Mouse (Mus musculus) neutrophil, adult 83 days (primary cell): ENCODE results near the gene Fbxl20. TPM values are rescaled to one million over a fixed set of nuclear protein-coding genes. Genes with fewer than 3 reads are reported as not detected.

Experiments
- total RNA-seq, 2 experiments: library from RNA; stranded (reverse); gene quantifications; one replicate each; pipeline ENCODE4 v1.2.4; 2023

The Fbxl20 gene
- total RNA-seq, result 10 to 100 TPM; 25.3 to 28.0 TPM

DNA sequence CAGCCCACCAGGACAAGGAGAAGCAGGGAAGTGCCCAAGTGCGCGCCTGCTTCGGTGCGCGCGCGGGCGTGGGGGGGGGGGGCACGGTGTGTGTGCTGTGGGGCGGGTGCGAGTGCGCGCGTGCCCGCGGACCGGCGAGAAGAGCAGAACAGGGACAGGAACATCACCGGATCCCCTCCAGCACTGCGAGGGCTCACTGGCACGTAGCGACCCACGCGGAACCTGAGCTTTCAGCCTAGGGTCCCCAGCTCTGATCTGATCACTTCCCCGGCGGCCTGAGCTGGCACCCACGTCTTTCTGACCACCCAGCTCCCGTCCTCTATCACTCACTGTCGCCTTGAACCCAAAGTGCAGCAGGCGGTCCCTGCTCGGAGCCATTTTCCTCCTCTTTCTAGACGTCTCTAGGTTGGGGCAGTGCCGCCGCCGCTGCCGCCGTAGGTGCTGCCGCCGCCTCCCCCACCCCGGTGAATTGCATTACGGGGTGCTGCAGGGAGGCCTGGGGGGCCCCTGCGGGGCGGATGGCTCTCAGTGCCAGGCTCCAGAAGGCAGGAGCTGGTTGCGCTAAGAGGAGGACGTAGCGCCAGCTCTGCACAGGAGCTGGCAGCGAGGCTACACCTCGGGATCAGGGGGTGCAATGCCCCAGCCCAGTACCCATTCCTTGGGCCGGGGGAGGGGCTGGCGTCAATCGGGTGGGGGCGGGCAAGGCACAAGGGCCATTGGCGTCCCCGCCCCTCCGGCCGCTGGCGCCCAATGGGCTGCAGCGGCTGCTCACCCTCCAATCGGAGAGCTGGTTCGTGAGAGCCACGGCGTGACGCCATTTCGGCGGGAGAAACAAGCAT, at the start of gene Fbxl20:
Gene Fbxl20, minus strand, starts transcription at position 618 of the 839 bp plus-strand sequence.

DNA sequence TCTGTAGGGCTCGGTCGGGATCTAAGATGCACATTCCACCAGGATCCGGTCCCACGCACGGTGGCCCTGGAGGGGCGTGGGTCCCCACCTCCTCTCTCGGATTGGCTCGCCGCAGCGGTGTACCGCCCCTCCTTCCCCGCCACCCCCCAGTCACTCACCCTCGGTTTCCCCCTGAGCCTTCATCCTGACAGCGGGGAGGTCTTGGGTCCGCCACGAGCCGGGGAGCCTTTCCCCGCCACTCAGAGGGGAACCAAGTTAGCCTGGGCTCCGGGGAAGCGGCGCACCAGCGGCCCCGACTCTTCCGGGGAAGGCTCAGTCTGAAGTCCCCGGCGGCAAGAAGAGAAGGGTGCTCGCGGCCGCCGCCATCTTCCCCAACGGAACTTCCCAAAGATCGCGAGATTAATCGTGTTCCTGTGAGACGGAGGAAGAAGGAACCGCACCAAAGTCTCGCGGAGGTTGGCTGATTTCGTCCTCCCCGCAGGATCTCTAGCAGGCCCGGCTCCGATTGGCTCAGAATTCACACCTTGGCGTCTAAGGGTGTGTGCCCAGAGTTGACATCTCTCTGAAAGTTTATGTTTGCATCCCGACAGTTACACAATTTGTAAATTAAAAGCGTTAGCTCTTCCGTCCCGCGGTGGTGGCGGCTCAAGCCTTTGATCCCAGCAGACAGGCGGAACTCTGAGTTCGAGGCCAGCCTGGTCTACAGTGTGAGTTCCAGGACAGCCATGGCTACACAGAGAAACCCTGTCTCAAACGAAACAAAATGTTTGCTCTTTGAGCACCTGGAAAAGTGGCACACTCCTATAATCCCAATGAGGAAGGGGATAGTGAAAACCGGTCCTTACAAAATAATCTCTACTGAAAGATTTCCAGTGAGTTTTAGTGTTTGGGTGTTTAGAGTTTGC, 43.0 kb upstream of the Fbxl20 start, which contains the start of gene Med1:
Gene Med1, minus strand, starts transcription at position 393 of the 905 bp plus-strand sequence.

DNA sequence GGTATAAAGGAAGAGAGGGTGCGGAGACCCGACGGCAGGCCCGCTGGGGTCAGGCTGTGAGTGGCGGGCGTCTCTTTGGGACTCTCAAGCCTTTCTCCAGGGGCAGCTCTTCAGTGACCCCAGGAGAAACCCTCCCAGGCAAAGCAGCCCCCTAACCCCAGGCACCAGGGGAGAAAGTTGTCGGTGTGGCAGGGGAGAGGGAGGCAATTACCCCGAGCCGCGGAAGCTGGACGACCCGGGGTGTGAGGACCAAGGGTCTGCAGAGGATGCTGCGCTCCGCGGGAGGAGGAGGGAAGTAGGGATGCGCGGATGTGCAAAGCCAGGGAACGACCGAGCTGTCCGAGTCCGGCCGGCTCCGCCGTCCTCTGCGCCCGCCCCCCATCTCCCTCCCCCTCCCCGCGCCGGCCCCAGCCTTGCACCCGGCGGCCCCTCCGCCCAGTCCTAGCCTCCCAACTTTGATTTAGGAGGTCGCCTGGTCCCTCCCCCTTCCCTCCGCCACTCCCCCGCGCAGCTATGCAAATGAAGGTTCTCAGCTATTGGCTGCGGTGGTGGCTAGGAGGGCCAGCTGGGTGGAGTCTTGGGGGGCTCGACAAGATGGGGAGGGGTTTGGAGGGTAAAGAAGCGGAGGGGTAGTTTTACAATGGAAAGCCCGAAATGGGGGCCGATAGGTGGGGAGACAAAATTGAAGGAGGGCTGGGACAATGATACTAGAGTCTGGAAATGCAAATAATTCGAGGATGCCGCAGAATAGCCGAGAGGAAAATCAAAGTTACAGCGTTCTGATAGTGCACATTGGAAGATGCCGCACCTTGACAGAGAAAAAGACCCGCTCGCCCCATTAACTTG, 97.0 kb downstream of the Fbxl20 start, which contains the start of gene Stac2:
Gene Stac2, minus strand, starts transcription at position 474 of the 846 bp plus-strand sequence.

Other genes with a start within 250 kb of the Fbxl20 start
- gene Plxdc1, start 164.0 kb downstream of the Fbxl20 start, total RNA-seq, result 10 to 100 TPM; 10.2 to 11.1 TPM
- gene Arl5c, start 154.2 kb downstream of the Fbxl20 start, total RNA-seq, result 10 to 100 TPM; 25.0 to 28.2 TPM
- 1 to 10 TPM; 1.4 to 1.5 TPM for gene Cacnb1, start 127.4 kb downstream of the Fbxl20 start, total RNA-seq
- gene Rpl19, start 123.7 kb downstream of the Fbxl20 start, total RNA-seq, result 100 to 1,000 TPM; 699 to 703 TPM
- not detected for gene Stac2, start 96.9 kb downstream of the Fbxl20 start, total RNA-seq
- 10 to 100 TPM; 34.2 to 40.5 TPM for gene Med1, start 42.9 kb upstream of the Fbxl20 start, total RNA-seq
- 10 to 100 TPM; 69.7 to 77.0 TPM for gene Cdk12, start 52.7 kb upstream of the Fbxl20 start, total RNA-seq
- not detected for gene Neurod2, start 179.2 kb upstream of the Fbxl20 start, total RNA-seq
- gene Ppp1r1b, start 198.0 kb upstream of the Fbxl20 start, total RNA-seq, result not detected
- 10 to 100 TPM; 50.6 to 53.9 TPM for gene Stard3, start 208.0 kb upstream of the Fbxl20 start, total RNA-seq
- gene Tcap, start 233.4 kb upstream of the Fbxl20 start, total RNA-seq, result under 1 TPM in 1 of 2 experiments, not detected in 1; 0.50 TPM
- not detected for gene Pnmt, start 236.0 kb upstream of the Fbxl20 start, total RNA-seq